Mouse (Mus musculus): ENCODE measurements around the gene Adcy2.

GRCm38 (mm10) chr13:68913666-68914288 is 85.6 kb downstream of the Adcy2 start:
- TF ChIP-seq CTCF (IDR thresholded peaks at IDR 0.05; ENCODE audit: borderline replicate concordance, insufficient read depth, low read length) = no peak
- no peak for TF ChIP-seq POLR2A (IDR thresholded peaks at IDR 0.05; ENCODE audit: low read depth, low read length)
